Mouse (Mus musculus): ENCODE results near the gene Pxmp2.

DNA sequence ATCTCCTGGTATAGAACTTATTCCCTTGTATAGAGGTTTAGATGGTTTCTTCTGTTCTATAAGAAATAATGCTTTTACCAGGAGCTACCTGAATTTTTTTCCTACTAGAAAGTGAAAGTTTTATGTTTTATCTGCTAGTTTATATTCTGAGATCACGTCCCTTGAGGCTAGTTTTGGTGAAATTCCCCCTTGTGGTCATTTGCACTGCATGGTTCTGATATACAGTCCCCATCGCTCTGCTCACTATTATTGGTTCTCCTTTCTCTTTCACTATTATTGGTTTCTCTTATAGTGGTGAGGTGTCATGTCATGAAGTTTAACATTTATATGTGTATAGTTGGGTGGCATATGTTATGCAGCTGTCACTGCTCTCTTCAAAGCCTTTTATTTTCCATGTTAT, 14.6 kb upstream of the Pxmp2 start:
- TF ChIP-seq CTCF (IDR thresholded peaks at IDR 0.05; ENCODE audit: control insufficient read depth, insufficient read depth, insufficient read length) (no peak), FOSL1 (IDR thresholded peaks at IDR 0.05; ENCODE audit: insufficient read depth, low read length, poor library complexity, severe bottlenecking) (no peak)
